ENCODE assay signal across 17 mouse cellular contexts in the genomic region with DNA sequence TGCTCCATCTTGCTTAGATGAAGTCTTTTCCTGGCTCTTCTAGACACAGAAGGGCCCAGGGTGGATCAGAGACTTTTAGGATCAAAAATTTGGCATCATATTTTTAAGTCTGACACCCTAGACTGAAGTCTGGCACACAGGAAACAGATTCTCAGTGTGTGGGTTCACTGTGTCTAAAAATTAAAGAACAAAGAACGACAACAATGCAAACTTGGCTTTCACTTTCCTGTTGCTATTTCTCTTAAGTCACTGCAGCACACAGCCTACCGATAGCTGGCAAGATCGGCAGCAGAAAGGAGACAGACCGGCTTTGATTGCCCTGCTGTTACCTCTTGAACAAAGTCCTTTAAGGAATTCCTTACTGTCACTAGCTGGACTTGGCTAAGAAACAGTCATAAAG.
DNase-seq lines count a peak whose midpoint lies in the region; ATAC-seq lines count a peak whose summit lies in the region.
"Had no signal": no experiment of that assay in that cellular context is flagged by ENCODE, and none has a peak within 500 bp of the region (broad histone marks: within the 10 kb centered on the region; RNA-seq: fewer than 3 reads in every experiment).

No protein-coding gene starts in this region.

- intact Hi-C loops in left cerebral cortex, postnatal 25 days (cut with DNase I) = no loop called here

- peak; percentile 81 for ATAC-seq in CD4-positive, CD25-positive, alpha-beta regulatory T cell, adult 4 months
- ATAC-seq: forebrain, embryonic 15.5 days; hindbrain, postnatal 0 days had no signal

- DNase-seq in urinary bladder, postnatal 14 days (ENCODE audit: low spot score) = peak; percentile 29
- DNase-seq in urinary bladder, postnatal 25 days (ENCODE audit: low spot score) = no peak
- DNase-seq in brain, adult 2 months (ENCODE audit: low read depth, low spot score) = peak; percentile 11
- DNase-seq in cerebellum, adult 11-12 months = no peak
- no peak for DNase-seq in layer of hippocampus, adult 11-12 months (ENCODE audit: low spot score)
- DNase-seq in left cerebral cortex, postnatal 25 days (ENCODE audit: low spot score in 2 of 2) = no peak
- DNase-seq: adrenal gland, adult 8-10 months; adrenal gland, postnatal 36 days; cerebellum, adult 11 months; cerebellum, adult 9-10 months; cerebellum, postnatal 25 days; gastrocnemius, postnatal 36 days; heart, adult 18-20 months; heart, postnatal 10 days had no signal

Comparison
In these comparisons a context has a peak if more than half of its experiments do, and no peak if none do; other contexts are left out.
1. DNase-seq: peak in urinary bladder, postnatal 14 days (single experiment) and brain, adult 2 months (single experiment); none in urinary bladder, postnatal 25 days (single experiment), cerebellum, adult 11-12 months (single experiment), layer of hippocampus, adult 11-12 months (single experiment) and left cerebral cortex, postnatal 25 days (0 of 2).